Mouse (Mus musculus) intestine, embryonic 16.5 days (tissue): ENCODE results near the gene Klhl33. TPM values are rescaled to one million over a fixed set of nuclear protein-coding genes. Genes with fewer than 3 reads are reported as not detected.
"Not testable (repeated sequence)": the region's sequence is repeated elsewhere in the genome, so short reads cannot be mapped to it uniquely, and the experiment has no call there.

Experiments
- ATAC-seq: fragments of 200-750 bp; cut with Nextera tagmentation; 2 replicates; pipeline ENCODE4 v1.8.0; 2017; ENCODE audit warnings: moderate TSS enrichment, moderate library complexity
- H3K27ac ChIP-seq: fragments of 300-500 bp; sonication (generic); 2 replicates; pipeline ENCODE4 v1.5.1; 2014; ENCODE audit warnings: mild to moderate bottlenecking, low read length
- H3K27me3 ChIP-seq: fragments of 300-500 bp; sonication (generic); replicated peaks from 2 replicates; pipeline ENCODE4 v1.6.1; 2014; ENCODE audit warnings: low read length, control low read depth, mixed read lengths; ENCODE audit not compliant: control insufficient read depth, insufficient read depth
- H3K36me3 ChIP-seq: fragments of 300-500 bp; sonication (generic); 2 replicates; pipeline ENCODE4 v1.6.1; 2014; ENCODE audit warnings: low read length, control low read depth; ENCODE audit not compliant: control insufficient read depth, insufficient read depth
- H3K4me1 ChIP-seq: fragments of 300-500 bp; sonication (generic); 2 replicates; pipeline ENCODE4 v1.6.1; 2014; ENCODE audit warnings: low read length, control low read depth, mixed read lengths; ENCODE audit not compliant: control insufficient read depth, insufficient read depth
- H3K4me2 ChIP-seq: fragments of 300-500 bp; sonication (generic); 2 replicates; pipeline ENCODE4 v1.6.1; 2014; ENCODE audit warnings: low read depth, low read length, control low read depth
- H3K4me3 ChIP-seq: fragments of 300-500 bp; sonication (generic); 2 replicates; pipeline ENCODE4 v1.5.1; 2014; ENCODE audit warnings: mild to moderate bottlenecking, low read length
- H3K9ac ChIP-seq: fragments of 300-500 bp; sonication (generic); 2 replicates; pipeline ENCODE4 v1.6.1; 2014; ENCODE audit warnings: low read depth, low read length
- H3K9me3 ChIP-seq: fragments of 300-500 bp; sonication (generic); 2 replicates; pipeline ENCODE4 v1.6.1; 2016; ENCODE audit warnings: low read length, control low read depth; ENCODE audit not compliant: control insufficient read depth
- WGBS: fragments of 180-500 bp; shearing (Covaris S2); extraction: QIAGEN DNeasy Blood & Tissue Kit; methylation state at CpG from one replicate; pipeline ENCODE4 v1.1.7; 2014; 5-methylcytosine and 5-hydroxymethylcytosine counted together
- polyA plus RNA-seq: library from polyadenylated mRNA; unstranded; fragments of >200 nt; fragmentation: Nextera tagmentation; extraction: Ambion mirVana; gene quantifications from 2 replicates; pipeline ENCODE4 v1.2.1, GENCODE M21; 2015

Gene Klhl33
- polyA plus RNA-seq, 1 experiment from 2014 or later, result 0.23 TPM

DNA sequence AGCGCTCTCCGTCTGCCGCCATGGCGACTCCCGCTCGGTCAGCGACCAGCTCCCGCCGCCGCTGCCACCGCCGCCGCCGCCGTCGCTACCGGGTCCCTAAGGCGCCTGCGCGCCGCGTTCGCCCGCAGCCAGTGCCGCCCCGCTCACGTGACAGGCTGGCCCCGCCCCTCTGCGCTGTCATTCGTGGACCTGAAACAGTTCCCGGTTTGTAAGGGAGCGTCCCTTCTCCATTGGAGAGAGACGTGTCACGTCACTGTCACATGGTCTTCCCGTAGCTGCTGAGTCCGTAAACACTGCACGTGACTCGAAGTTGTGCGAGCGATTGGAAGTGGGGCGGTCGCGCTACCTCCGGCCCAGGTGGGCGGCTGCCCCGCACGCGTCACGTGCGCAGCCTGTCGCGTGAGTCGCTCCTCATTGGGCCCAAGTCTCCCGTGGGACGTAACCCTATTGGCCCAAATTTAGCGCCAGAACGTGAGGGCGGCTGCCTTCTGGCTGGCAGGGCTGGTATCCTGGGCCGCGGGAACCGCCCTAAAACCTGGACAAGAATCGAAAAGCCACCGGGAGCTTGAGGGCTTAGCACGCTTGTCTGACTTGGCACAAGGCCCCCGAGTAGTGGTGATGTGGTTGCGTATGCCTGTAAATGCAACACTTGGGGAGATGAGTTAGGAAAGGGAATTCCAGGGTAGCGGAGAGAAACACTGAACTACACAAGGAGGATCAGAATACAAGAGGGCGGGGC is 33.6 kb upstream of the Klhl33 start, which contains the start of the genes Pip4p1 and Pnp:
TSS of gene Pip4p1 (minus strand) at position 103 of the 739 bp plus-strand sequence.
TSS of gene Pnp (plus strand) at position 329 of the 739 bp plus-strand sequence.
- peak within 1 kb of the TSS; percentile 78 for H3K4me2 ChIP-seq
- under 1% methylated on average over 68 of the region's 68 CpGs for WGBS
- no peaks in the 10 kb centered on the region for H3K27me3 ChIP-seq
- H3K4me1 ChIP-seq, result peaks cover 24% of the 10 kb centered on the region
- H3K4me3 ChIP-seq, result peak within 1 kb of the TSS; percentile 97
- H3K9ac ChIP-seq, result peak within 1 kb of the TSS; percentile 96
- H3K27ac ChIP-seq, result peak within 1 kb of the TSS; percentile 95
- H3K9me3 ChIP-seq, result no peaks in the 10 kb centered on the region
- peak; percentile 99 for ATAC-seq
- H3K36me3 ChIP-seq, result peaks cover 17% of the 10 kb centered on the region

- peak overlapping the region; percentile 97 for H3K4me3 ChIP-seq
- no peaks in the 10 kb centered on the region for H3K9me3 ChIP-seq
- ATAC-seq, result peak; percentile 83
- H3K36me3 ChIP-seq, result peaks cover 17% of the 10 kb centered on the region
- no peaks in the 10 kb centered on the region for H3K27me3 ChIP-seq
- peak overlapping the region; percentile 78 for H3K4me2 ChIP-seq
- H3K4me1 ChIP-seq, result peaks cover 26% of the 10 kb centered on the region
- H3K9ac ChIP-seq, result peak overlapping the region; percentile 96
- peak overlapping the region; percentile 95 for H3K27ac ChIP-seq
- WGBS, result under 1% methylated on average over 38 of the region's 38 CpGs
Observed at GRCm38 (mm10) chr14:50930377-50930753, 33.1 kb upstream of the Klhl33 start.

GRCm38 (mm10) chr14:50929951-50930350 is 32.6 kb upstream of the Klhl33 start:
- peaks cover 26% of the 10 kb centered on the region for H3K4me1 ChIP-seq
- no peak for ATAC-seq
- H3K27me3 ChIP-seq, result no peaks in the 10 kb centered on the region
- peaks cover 17% of the 10 kb centered on the region for H3K36me3 ChIP-seq
- peak overlapping the region; percentile 95 for H3K27ac ChIP-seq
- H3K9ac ChIP-seq, result peak overlapping the region; percentile 96
- WGBS, result 14% methylated on average over 10 of the region's 10 CpGs
- peak overlapping the region; percentile 97 for H3K4me3 ChIP-seq
- peak overlapping the region; percentile 78 for H3K4me2 ChIP-seq
- H3K9me3 ChIP-seq, result no peaks in the 10 kb centered on the region

GRCm38 (mm10) chr14:50927366-50927765 is 30.1 kb upstream of the Klhl33 start:
- no peaks in the 10 kb centered on the region for H3K9me3 ChIP-seq
- no peak overlapping the region for H3K4me2 ChIP-seq
- no peak for ATAC-seq
- no peak overlapping the region for H3K4me3 ChIP-seq
- peaks cover 26% of the 10 kb centered on the region for H3K4me1 ChIP-seq
- 64% methylated on average over 3 of the region's 3 CpGs for WGBS
- no peak overlapping the region for H3K9ac ChIP-seq
- no peak overlapping the region for H3K27ac ChIP-seq
- H3K36me3 ChIP-seq, result peaks cover 17% of the 10 kb centered on the region
- H3K27me3 ChIP-seq, result no peaks in the 10 kb centered on the region

DNA sequence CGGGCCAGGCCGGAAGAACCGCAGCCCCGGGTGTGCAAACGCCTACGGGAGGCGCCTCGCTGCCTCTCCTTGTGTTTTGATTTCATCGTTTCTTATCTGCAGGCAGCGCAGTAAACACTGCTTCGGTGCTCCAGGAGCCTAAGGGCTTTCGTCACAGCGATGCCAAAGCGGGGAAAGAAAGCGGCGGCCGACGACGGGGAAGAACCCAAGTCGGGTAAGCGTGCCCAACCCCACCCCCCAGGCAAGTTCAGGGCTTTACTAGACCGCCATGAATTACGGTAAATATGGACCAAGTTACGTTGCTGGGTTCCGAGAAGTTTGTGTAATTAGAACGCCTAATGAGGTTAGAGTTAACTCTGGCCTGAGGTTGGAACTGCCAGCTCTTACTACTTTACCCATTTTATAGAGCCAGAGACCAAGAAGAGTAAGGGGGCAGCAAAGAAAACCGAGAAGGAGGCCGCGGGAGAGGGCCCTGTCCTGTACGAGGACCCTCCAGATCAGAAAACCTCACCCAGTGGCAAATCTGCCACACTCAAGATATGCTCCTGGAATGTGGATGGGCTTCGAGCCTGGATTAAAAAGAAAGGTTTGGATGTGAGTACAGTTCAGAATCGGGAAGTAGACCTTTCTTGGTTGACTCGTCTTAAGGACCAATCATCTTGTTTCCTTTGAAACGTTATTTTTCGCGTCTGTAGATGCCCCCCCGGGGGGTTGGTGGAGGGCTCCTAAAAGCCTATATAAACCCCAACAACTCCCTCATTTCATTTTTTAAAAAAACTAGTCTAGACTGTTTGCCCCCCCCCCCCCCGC is 28.0 kb upstream of the Klhl33 start:
- H3K27ac ChIP-seq, result peak overlapping the region; percentile 89
- no peaks in the 10 kb centered on the region for H3K9me3 ChIP-seq
- H3K4me2 ChIP-seq, result peak overlapping the region; percentile 68
- H3K4me3 ChIP-seq, result peak overlapping the region; percentile 61
- WGBS, result under 1% methylated on average over 38 of the region's 38 CpGs
- peaks cover 19% of the 10 kb centered on the region for H3K4me1 ChIP-seq
- ATAC-seq, result peak; percentile 60
- peaks cover 17% of the 10 kb centered on the region for H3K36me3 ChIP-seq
- H3K27me3 ChIP-seq, result no peaks in the 10 kb centered on the region
- peak overlapping the region; percentile 68 for H3K9ac ChIP-seq

GRCm38 (mm10) chr14:50924281-50925064 is 27.2 kb upstream of the Klhl33 start, which contains the start of the genes Osgep and Apex1:
Gene Osgep (minus strand): TSS chr14:50924893.
Gene Apex1 (plus strand): TSS chr14:50924968.
- no peaks in the 10 kb centered on the region for H3K9me3 ChIP-seq
- H3K27ac ChIP-seq, result peak within 1 kb of the TSS; percentile 89
- peak; percentile 94 for ATAC-seq
- no peaks in the 10 kb centered on the region for H3K27me3 ChIP-seq
- H3K36me3 ChIP-seq, result peaks cover 17% of the 10 kb centered on the region
- H3K4me1 ChIP-seq, result peaks cover 14% of the 10 kb centered on the region
- peak within 1 kb of the TSS; percentile 61 for H3K4me3 ChIP-seq
- peak within 1 kb of the TSS; percentile 68 for H3K4me2 ChIP-seq
- peak within 1 kb of the TSS; percentile 68 for H3K9ac ChIP-seq
- WGBS, result under 1% methylated on average over 57 of the region's 57 CpGs

- not testable (repeated sequence) for H3K4me1 ChIP-seq, H3K27me3 ChIP-seq, ATAC-seq, H3K9me3 ChIP-seq, H3K27ac ChIP-seq
- H3K4me3 ChIP-seq, result peak overlapping the region; percentile 61
- H3K4me2 ChIP-seq, result peak overlapping the region; percentile 37
- peaks cover 12% of the 10 kb centered on the region for H3K36me3 ChIP-seq
- 70% methylated on average over 1 of the region's 1 CpGs for whole genome bisulfite sequencing
- H3K9ac ChIP-seq, result peak overlapping the region; percentile 68; the same call in 1 of the 2 replicates
Observed at GRCm38 (mm10) chr14:50923437-50923836, 26.1 kb upstream of the Klhl33 start.

DNA sequence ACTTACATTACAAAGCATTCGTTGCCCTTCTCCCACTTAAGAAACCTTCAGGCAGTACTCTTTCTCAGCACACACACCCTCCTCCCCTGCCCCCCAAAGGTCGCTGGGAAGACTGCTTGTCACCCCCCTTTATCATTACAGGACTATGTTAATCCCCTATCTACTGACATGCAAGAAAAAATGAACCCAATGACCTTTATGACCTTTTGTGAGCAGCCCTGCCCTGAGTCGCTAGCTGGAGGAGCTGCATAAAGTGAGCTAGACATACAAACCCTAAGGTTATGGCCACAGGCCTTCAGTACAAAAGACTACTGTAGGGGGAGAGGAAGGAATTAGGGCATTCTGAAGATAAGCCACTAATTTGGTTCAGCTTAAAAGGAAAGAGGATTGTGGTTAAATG is 14.0 kb upstream of the Klhl33 start:
- 58% methylated on average over 3 of the region's 3 CpGs for WGBS
- ATAC-seq, result no peak
- no peak overlapping the region for H3K9ac ChIP-seq

More for the DNA sequence above, 14.0 kb upstream of the Klhl33 start:
- no peaks in the 10 kb centered on the region for H3K4me1 ChIP-seq
- no peaks in the 10 kb centered on the region for H3K9me3 ChIP-seq
- H3K36me3 ChIP-seq, result peaks cover 6% of the 10 kb centered on the region; the same call in 1 of the 2 replicates
- H3K4me3 ChIP-seq, result no peak overlapping the region
- no peak overlapping the region for H3K27ac ChIP-seq
- H3K27me3 ChIP-seq, result no peaks in the 10 kb centered on the region
- H3K4me2 ChIP-seq, result no peak overlapping the region
